Comparison of ENCODE assay signal across 8 mouse cellular contexts in genomic region chr9:61371755-61372509, GRCm38 (mm10). TPM values are rescaled to one million over a fixed set of nuclear protein-coding genes. Genes with fewer than 3 reads are reported as not detected.
DNase-seq lines count a peak whose midpoint lies in the region; ATAC-seq lines count a peak whose summit lies in the region.

Gene Tle3, plus strand, starts transcription at chr9:61372366.

- peak; percentile 83 for ATAC-seq in erythroblast, adult 5-6 weeks (replicated peaks; ENCODE audit: low FRiP score, poor library complexity, severe bottlenecking)
- ATAC-seq in kidney, embryonic 15.5 days (replicated peaks; ENCODE audit: low FRiP score): peak; percentile 66
- peak; percentile 55 for ATAC-seq in monocyte, adult 5-6 weeks (replicated peaks; ENCODE audit: insufficient number of reproducible peaks, low FRiP score, low TSS enrichment, poor library complexity, severe bottlenecking)

- H3K4me3 ChIP-seq in heart, embryonic 10.5 days: peak within 1 kb of the TSS; percentile 80
- peak within 1 kb of the TSS; percentile 79 for H3K4me3 ChIP-seq in kidney, embryonic 15.5 days (replicated peaks)

- under 1% methylated on average over 35 of the region's 35 CpGs for WGBS in heart, embryonic 10.5 days
- WGBS in kidney, embryonic 15.5 days: under 1% methylated on average over 35 of the region's 35 CpGs

- peak within 1 kb of the TSS; percentile 95 for H3K27ac ChIP-seq in heart, embryonic 10.5 days
- peak within 1 kb of the TSS; percentile 95 for H3K27ac ChIP-seq in kidney, embryonic 15.5 days

- peak within 1 kb of the TSS; percentile 78 for H3K4me2 ChIP-seq in kidney, embryonic 15.5 days

- peak within 1 kb of the TSS; percentile 98 for H3K9ac ChIP-seq in kidney, embryonic 15.5 days

- H3K9me3 ChIP-seq in heart, embryonic 10.5 days: no peaks in the 10 kb centered on the region
- H3K9me3 ChIP-seq in kidney, embryonic 15.5 days (replicated peaks): no peaks in the 10 kb centered on the region

- peak; percentile 98 for DNase-seq in B cell, adult 2 months
- DNase-seq in brain, adult 2 months (ENCODE audit: low read depth, low spot score): peak; percentile 99
- peak; percentile 99 for DNase-seq in heart, embryonic 10.5 days (ENCODE audit: low spot score)
- peak; percentile 96 for DNase-seq in liver
- peak; percentile 95 to 97 for DNase-seq in spleen, postnatal 4 days (ENCODE audit: low spot score in 2 of 2)

- peaks cover 19% of the 10 kb centered on the region for H3K27me3 ChIP-seq in heart, embryonic 10.5 days (ENCODE audit: insufficient read depth, poor library complexity, severe bottlenecking)
- H3K27me3 ChIP-seq in kidney, embryonic 15.5 days: peaks cover under 1% of the 10 kb centered on the region; the same call in 1 of the 2 replicates

- H3K4me1 ChIP-seq in heart, embryonic 10.5 days: peaks cover 72% of the 10 kb centered on the region
- peaks cover 69% of the 10 kb centered on the region for H3K4me1 ChIP-seq in kidney, embryonic 15.5 days

- peaks cover 7% of the 10 kb centered on the region; the same call in 1 of the 2 replicates for H3K36me3 ChIP-seq in heart, embryonic 10.5 days
- peaks cover 13% of the 10 kb centered on the region for H3K36me3 ChIP-seq in kidney, embryonic 15.5 days

RNA-seq across cellular contexts. Expression of gene Tle3, which starts in this region (rescaled TPM):
- 10.8 and 24.0 TPM in 2 replicates for total RNA-seq in erythroblast, adult 5-6 weeks (2015; ENCODE audit: low replicate concordance)
- total RNA-seq in erythroblast, adult 5-6 weeks (2017; ENCODE audit: low replicate concordance): 11.6 and 16.6 TPM in 2 replicates
- polyA plus RNA-seq in heart, embryonic 10.5 days (2016; fragmentation: Nextera tagmentation; extraction: Ambion mirVana): 15.6 and 25.4 TPM in 2 replicates
- polyA plus RNA-seq in kidney, embryonic 15.5 days (2015; fragmentation: Nextera tagmentation; extraction: Ambion mirVana): 26.1 and 30.9 TPM in 2 replicates
- 96.0 to 177 TPM (median 119 TPM) in 3 replicates for total RNA-seq in monocyte, adult 5-6 weeks (2017)

Comparison
In these comparisons a context has a peak if more than half of its experiments do, and no peak if none do; other contexts are left out.
1. Peak in every context shown above with its lines: DNase-seq, ATAC-seq, H3K4me3 ChIP-seq and H3K27ac ChIP-seq.